Mouse (Mus musculus) midbrain, postnatal 0 days (tissue): ENCODE results near the gene Akap13. TPM values are rescaled to one million over a fixed set of nuclear protein-coding genes. Genes with fewer than 3 reads are reported as not detected.
"Not testable (repeated sequence)": the region's sequence is repeated elsewhere in the genome, so short reads cannot be mapped to it uniquely, and the experiment has no call there.

ENCODE experiments used
- ATAC-seq: fragments of 200-750 bp; cut with Nextera tagmentation; 2 replicates; pipeline ENCODE4 v1.8.0; 2017; ENCODE audit warnings: moderate number of reproducible peaks, mild to moderate bottlenecking, moderate TSS enrichment, moderate library complexity; ENCODE audit not compliant: low FRiP score
- DNase-seq: peaks from one replicate; pipeline ENCODE4 v3.0.0-alpha.2; 2015; ENCODE audit warnings: low spot score
- H3K27ac ChIP-seq: fragments of 300-500 bp; sonication (generic); 2 replicates; pipeline ENCODE4 v1.5.1; 2014; ENCODE audit warnings: low read depth, mild to moderate bottlenecking, low read length, mixed read lengths
- H3K27me3 ChIP-seq: fragments of 300-500 bp; sonication (generic); 2 replicates; pipeline ENCODE4 v1.6.1; 2014; ENCODE audit warnings: low read length, control low read depth, mixed read lengths; ENCODE audit not compliant: insufficient read depth
- H3K36me3 ChIP-seq: fragments of 300-500 bp; sonication (generic); 2 replicates; pipeline ENCODE4 v1.6.1; 2014; ENCODE audit warnings: low read length, control low read depth, mixed read lengths; ENCODE audit not compliant: insufficient read depth
- H3K4me1 ChIP-seq: fragments of 300-500 bp; sonication (generic); 2 replicates; pipeline ENCODE4 v1.6.1; 2014; ENCODE audit warnings: mild to moderate bottlenecking, control low read depth, antibody characterized with exemption, low read length, mixed read lengths; ENCODE audit not compliant: insufficient read depth
- H3K4me2 ChIP-seq: fragments of 300-500 bp; sonication (generic); 2 replicates; pipeline ENCODE4 v1.6.1; 2014; ENCODE audit warnings: low read depth, mild to moderate bottlenecking, low read length, mixed read lengths; ENCODE audit not compliant: poor library complexity, severe bottlenecking
- H3K4me3 ChIP-seq: fragments of 300-500 bp; sonication (generic); 2 replicates; pipeline ENCODE4 v1.5.1; 2014; ENCODE audit warnings: low read depth, mild to moderate bottlenecking, low read length, moderate library complexity
- H3K9ac ChIP-seq: fragments of 300-500 bp; sonication (generic); replicated peaks from 2 replicates; pipeline ENCODE4 v1.6.1; 2014; ENCODE audit warnings: mild to moderate bottlenecking, low read length, moderate library complexity, mixed read lengths; ENCODE audit not compliant: poor library complexity, severe bottlenecking
- H3K9me3 ChIP-seq: fragments of 300-500 bp; sonication (generic); 2 replicates; pipeline ENCODE4 v1.6.1; 2016; ENCODE audit warnings: low read length, control low read depth
- CTCF ChIP-seq: IDR thresholded peaks from 2 replicates; pipeline ENCODE4 v1.5.1; 2016; ENCODE audit warnings: antibody characterized with exemption, mild to moderate bottlenecking
- WGBS: fragments of 180-500 bp; shearing (Covaris S2); extraction: QIAGEN DNeasy Blood & Tissue Kit; methylation state at CpG from one replicate; pipeline ENCODE4 v1.1.7; 2014; 5-methylcytosine and 5-hydroxymethylcytosine counted together
- polyA plus RNA-seq: library from polyadenylated mRNA; unstranded; fragments of >200 nt; fragmentation: Nextera tagmentation; extraction: Ambion mirVana; gene quantifications from 2 replicates; pipeline ENCODE4 v1.2.1, GENCODE M21; 2015
- total RNA-seq: library from RNA; depleted of rRNA; stranded (reverse); fragments of >200 nt; gene quantifications from 2 replicates; pipeline ENCODE4 v1.2.3, GENCODE M21; 2014

The Akap13 gene
- total and polyA plus RNA-seq, 2 experiments from 2014 or later, result 11.7 to 24.6 TPM

DNA sequence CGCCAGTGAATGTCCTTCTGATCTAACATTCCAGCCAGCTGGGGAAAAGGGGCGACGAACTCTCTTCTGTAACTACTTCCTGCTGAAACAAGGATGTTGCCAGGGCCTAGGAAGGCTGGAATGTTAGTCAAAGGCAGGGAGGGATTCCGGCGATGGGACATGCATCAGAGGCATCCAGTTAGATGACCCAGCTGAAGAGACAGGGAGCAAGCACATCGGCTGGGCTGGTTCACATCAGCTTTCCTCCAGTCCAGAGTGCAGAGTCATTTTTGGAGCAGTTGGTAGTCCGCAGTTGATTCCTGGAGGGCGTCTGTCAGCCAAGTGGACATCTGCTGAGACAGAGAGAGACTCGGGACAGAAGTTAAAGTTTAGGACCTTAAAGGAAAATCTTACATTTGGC, 314.6 kb downstream of the Akap13 start:
- WGBS, result 87% methylated on average over 9 of the region's 9 CpGs

GRCm38 (mm10) chr7:75774095-75775078, 319.1 kb downstream of the Akap13 start:
- H3K27me3 ChIP-seq, ATAC-seq, H3K36me3 ChIP-seq, H3K4me2 ChIP-seq, H3K27ac ChIP-seq, DNase-seq, H3K9me3 ChIP-seq, H3K9ac ChIP-seq, H3K4me3 ChIP-seq, H3K4me1 ChIP-seq: not testable (repeated sequence)
- 95% methylated on average over 18 of the region's 18 CpGs for WGBS

More for the DNA sequence above, 314.6 kb downstream of the Akap13 start:
- Histone ChIP-seq H3K9ac (no peak overlapping the region), H3K4me1 (no peaks in the 10 kb centered on the region), H3K36me3 (no peaks in the 10 kb centered on the region), H3K4me3 (no peak overlapping the region), H3K9me3 (no peaks in the 10 kb centered on the region), H3K4me2 (no peak overlapping the region), H3K27ac (no peak overlapping the region), H3K27me3 (no peaks in the 10 kb centered on the region)
- no peak for ATAC-seq
- TF ChIP-seq CTCF, result no peak
- no peak for DNase-seq

DNA sequence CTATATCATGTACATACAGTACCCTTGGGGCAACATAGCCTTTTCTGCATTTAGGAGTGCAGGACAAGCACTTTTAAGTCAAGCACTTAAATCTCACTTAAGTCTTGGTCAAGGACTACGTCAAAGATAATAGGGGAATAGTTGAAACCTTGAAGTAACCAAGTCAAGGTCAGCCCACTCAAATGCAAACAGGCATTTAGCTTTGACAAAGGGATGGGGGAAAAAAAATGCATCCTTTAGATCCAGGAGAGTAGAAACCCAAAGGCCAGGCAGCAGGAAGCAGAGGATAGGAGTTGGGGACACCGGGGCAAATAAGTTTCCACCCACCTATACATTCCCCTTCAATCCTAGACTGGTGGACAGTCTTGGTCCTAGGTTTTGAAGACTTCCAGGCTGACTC, 322.7 kb downstream of the Akap13 start:
- ATAC-seq (no peak), DNase-seq (no peak)
- Histone ChIP-seq H3K36me3 (no peaks in the 10 kb centered on the region), H3K9ac (no peak overlapping the region), H3K27me3 (no peaks in the 10 kb centered on the region), H3K27ac (no peak overlapping the region), H3K9me3 (no peaks in the 10 kb centered on the region), H3K4me3 (no peak overlapping the region), H3K4me1 (no peaks in the 10 kb centered on the region), H3K4me2 (no peak overlapping the region)
- no peak for TF ChIP-seq CTCF
- 96% methylated on average over 2 of the region's 2 CpGs for WGBS

GRCm38 (mm10) chr7:75780812-75781211, 325.5 kb downstream of the Akap13 start:
- Histone ChIP-seq H3K27me3 (no peaks in the 10 kb centered on the region), H3K4me3 (no peak overlapping the region), H3K4me1 (no peaks in the 10 kb centered on the region), H3K9ac (no peak overlapping the region), H3K9me3 (no peaks in the 10 kb centered on the region), H3K36me3 (no peaks in the 10 kb centered on the region), H3K4me2 (peak overlapping the region; percentile 47; the same call in 1 of the 2 replicates), H3K27ac (no peak overlapping the region)
- ATAC-seq (no peak), DNase-seq (no peak)
- TF ChIP-seq CTCF, result no peak
- 34% methylated on average over 2 of the region's 5 CpGs for WGBS

DNA sequence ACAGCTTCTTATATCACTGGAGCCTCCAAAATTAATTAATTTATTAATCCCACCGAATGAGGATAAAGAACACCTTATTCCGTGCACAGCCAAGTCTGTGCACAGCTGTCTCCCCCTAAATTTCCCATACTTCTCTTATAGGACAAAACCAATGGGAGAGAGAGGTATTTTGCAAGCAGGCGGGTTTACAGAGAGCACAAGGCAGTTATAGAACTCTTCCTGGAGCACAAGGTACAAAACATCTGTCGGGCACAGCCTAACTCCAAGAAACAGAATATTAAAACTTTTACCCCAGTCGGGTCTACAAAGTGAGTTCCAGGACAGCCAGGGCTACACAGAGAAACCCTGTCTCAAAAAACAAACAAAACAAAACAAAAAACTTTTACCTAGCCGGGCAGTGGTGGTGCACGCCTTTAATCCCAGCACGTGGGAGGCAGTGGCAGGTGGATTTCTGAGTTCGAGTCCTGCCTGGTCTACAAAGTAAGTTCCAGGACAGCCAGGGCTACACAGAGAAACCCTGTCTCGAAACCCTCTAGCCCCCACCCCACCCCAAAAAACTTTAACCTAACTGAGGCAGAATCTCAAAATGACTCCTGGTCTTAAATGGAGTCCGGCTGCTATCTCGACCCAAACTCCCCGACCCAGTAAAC, 326.1 kb downstream of the Akap13 start:
- Histone ChIP-seq H3K27ac (no peak overlapping the region), H3K4me2 (peak overlapping the region; percentile 47), H3K4me3 (peak overlapping the region; percentile 33), H3K9ac (no peak overlapping the region), H3K36me3 (no peaks in the 10 kb centered on the region), H3K9me3 (no peaks in the 10 kb centered on the region), H3K4me1 (no peaks in the 10 kb centered on the region), H3K27me3 (no peaks in the 10 kb centered on the region)
- WGBS, result 6% methylated on average over 13 of the region's 13 CpGs
- DNase-seq (no peak), ATAC-seq (peak; percentile 23)
- no peak for TF ChIP-seq CTCF
